Mouse (Mus musculus) CH12.LX (cell line): ENCODE measurements around the gene 1300017J02Rik.

Source experiments
- CTCF ChIP-seq, 2 experiments: IDR thresholded peaks in 1 of 2; conservative IDR thresholded peaks in 1 of 2; 2 replicates each; pipeline ENCODE4 v1.5.1; 2011 to 2012; ENCODE audit warnings: low read depth in 2 of 2, low read length in 2 of 2, improper control_type of control experiment in 1 of 2, inconsistent platforms in 1 of 2, mild to moderate bottlenecking in 1 of 2, moderate library complexity in 1 of 2
- EP300 ChIP-seq: IDR thresholded peaks from 2 replicates; pipeline ENCODE4 v1.6.1; 2011; ENCODE audit warnings: low read length, improper control_type of control experiment
- MAX ChIP-seq: IDR thresholded peaks from 2 replicates; pipeline ENCODE4 v1.6.1; 2011; ENCODE audit warnings: low read length, improper control_type of control experiment
- POLR2A ChIP-seq: IDR thresholded peaks from 2 replicates; pipeline ENCODE4 v1.6.1; 2011; ENCODE audit warnings: low read depth, mild to moderate bottlenecking, improper control_type of control experiment, low read length
- RAD21 ChIP-seq: IDR thresholded peaks from 2 replicates; pipeline ENCODE4 v1.6.1; 2011; ENCODE audit warnings: low read depth, mild to moderate bottlenecking, low read length, improper control_type of control experiment, moderate library complexity
- ZKSCAN1 ChIP-seq: IDR thresholded peaks from 2 replicates; pipeline ENCODE4 v1.6.1; 2012; ENCODE audit warnings: low read depth, inconsistent platforms, low read length, improper control_type of control experiment, borderline replicate concordance

GRCm38 (mm10) chr9:103274819-103275218 is 30.1 kb downstream of the 1300017J02Rik start:
- TF ChIP-seq CTCF (conservative IDR thresholded peaks at IDR 0.05 in 1 of 2, IDR thresholded peaks at IDR 0.05 in 1 of 2; ENCODE audit: low read depth in 2 of 2, low read length in 2 of 2) (no peak), RAD21 (no peak), EP300 (no peak), MAX (no peak), POLR2A (no peak), ZKSCAN1 (no peak)
